Mouse (Mus musculus) thymus, postnatal 25 days (tissue): ENCODE results near the gene Cacna1c.

ENCODE experiments used
- DNase-seq: peaks from one replicate; pipeline ENCODE4 v3.0.0; 2022

The Cacna1c gene

GRCm38 (mm10) chr6:118735145-118735544 lies 461.1 kb downstream of the Cacna1c start:
- DNase-seq, result no peak

GRCm38 (mm10) chr6:118731937-118732336 lies 464.3 kb downstream of the Cacna1c start:
- DNase-seq, result no peak

GRCm38 (mm10) chr6:118724908-118725307 lies 471.3 kb downstream of the Cacna1c start:
- no peak for DNase-seq

- DNase-seq, result no peak
These were observed 471.8 kb downstream of the Cacna1c start for GRCm38 (mm10) chr6:118724388-118724787.

- no peak for DNase-seq
These were observed 473.9 kb downstream of the Cacna1c start for GRCm38 (mm10) chr6:118722336-118722735.

- no peak for DNase-seq
These were observed 476.7 kb downstream of the Cacna1c start for GRCm38 (mm10) chr6:118719486-118719885.

- no peak for DNase-seq
These were observed 482.9 kb downstream of the Cacna1c start for GRCm38 (mm10) chr6:118713286-118713685.

- DNase-seq, result no peak
These were observed 484.4 kb downstream of the Cacna1c start for GRCm38 (mm10) chr6:118711677-118712322.

GRCm38 (mm10) chr6:118707066-118707465 lies 489.2 kb downstream of the Cacna1c start:
- no peak for DNase-seq

- DNase-seq, result no peak
These were observed 490.4 kb downstream of the Cacna1c start for GRCm38 (mm10) chr6:118705840-118706239.

- no peak for DNase-seq
These were observed 501.6 kb downstream of the Cacna1c start for GRCm38 (mm10) chr6:118694626-118695025.

GRCm38 (mm10) chr6:118689447-118689846 lies 506.8 kb downstream of the Cacna1c start:
- no peak for DNase-seq

GRCm38 (mm10) chr6:118688856-118689255 lies 507.4 kb downstream of the Cacna1c start:
- no peak for DNase-seq

GRCm38 (mm10) chr6:118680814-118681213 lies 515.4 kb downstream of the Cacna1c start:
- no peak for DNase-seq

- DNase-seq, result no peak
These were observed 518.2 kb downstream of the Cacna1c start for GRCm38 (mm10) chr6:118678031-118678430.

GRCm38 (mm10) chr6:118677306-118677705 lies 518.9 kb downstream of the Cacna1c start:
- no peak for DNase-seq

GRCm38 (mm10) chr6:118674781-118675180 lies 521.4 kb downstream of the Cacna1c start:
- DNase-seq, result no peak

- no peak for DNase-seq
These were observed 522.1 kb downstream of the Cacna1c start for GRCm38 (mm10) chr6:118673974-118674695.

- no peak for DNase-seq
These were observed 542.9 kb downstream of the Cacna1c start for GRCm38 (mm10) chr6:118653331-118653730.

- DNase-seq, result no peak
These were observed 547.0 kb downstream of the Cacna1c start for GRCm38 (mm10) chr6:118649121-118649783.

GRCm38 (mm10) chr6:118646265-118647061 lies 549.8 kb downstream of the Cacna1c start:
- DNase-seq, result peak; percentile 26

- no peak for DNase-seq
These were observed 551.4 kb downstream of the Cacna1c start for GRCm38 (mm10) chr6:118644866-118645265.

GRCm38 (mm10) chr6:118643541-118643940 lies 552.7 kb downstream of the Cacna1c start:
- DNase-seq, result no peak
